Mouse (Mus musculus) erythroblast, embryonic 14.5 days (primary cell): ENCODE measurements around the gene Pou2f3.

ENCODE experiments used
- GATA1 ChIP-seq: IDR thresholded peaks from 2 replicates; pipeline ENCODE4 v1.6.1; 2012; ENCODE audit warnings: low read length, inconsistent platforms, mixed read lengths
- TAL1 ChIP-seq: IDR thresholded peaks from 3 replicates; pipeline ENCODE4 v1.6.1; 2012; ENCODE audit warnings: low read length, inconsistent platforms, mixed read lengths

DNA sequence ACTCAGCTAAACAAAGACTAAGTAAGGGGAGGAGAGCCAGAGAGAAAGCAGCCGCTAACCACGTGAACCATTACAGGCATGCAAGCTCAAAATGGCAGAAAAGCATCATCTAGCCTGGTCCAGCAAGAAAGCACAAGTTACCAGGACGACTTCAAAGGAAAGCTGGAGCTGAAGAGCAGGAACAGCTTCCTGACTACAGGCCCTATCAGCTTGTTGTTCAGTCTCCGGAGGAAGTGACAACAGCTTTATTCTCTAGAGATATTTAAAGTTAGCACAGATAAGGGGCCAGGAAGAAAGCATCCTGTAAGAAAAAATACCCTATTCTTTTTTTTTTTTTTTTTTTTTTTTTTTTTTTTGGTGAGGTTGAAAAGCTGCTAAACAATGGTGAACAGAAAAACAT lies 111.2 kb downstream of the Pou2f3 start:
- no peak for TF ChIP-seq GATA1
- no peak for TF ChIP-seq TAL1
